Mouse (Mus musculus) heart, adult 2 months (tissue): ENCODE measurements around the gene 3110082I17Rik.

Experiments used
- CTCF ChIP-seq: fragments of 200-600 bp; IDR thresholded peaks from 2 replicates; pipeline ENCODE4 v1.8.1; 2022; ENCODE audit warnings: antibody characterized with exemption, mild to moderate bottlenecking, moderate library complexity
- EP300 ChIP-seq: fragments of 200-500 bp; IDR thresholded peaks from 2 replicates; pipeline ENCODE4 v1.6.1; 2011; ENCODE audit warnings: low read depth, low read length, control low read depth; ENCODE audit not compliant: insufficient read depth

GRCm38 (mm10) chr5:139363858-139364257 is 96.5 kb downstream of the 3110082I17Rik start:
- TF ChIP-seq CTCF = no peak
- TF ChIP-seq EP300 = no peak
